Mouse (Mus musculus): Measurements from ENCODE around the gene Trnp1. TPM values are rescaled to one million over a fixed set of nuclear protein-coding genes. Genes with fewer than 3 reads are reported as not detected.

Trnp1 gene
- polyA plus RNA-seq, 1 experiment: 8.2 TPM

DNA sequence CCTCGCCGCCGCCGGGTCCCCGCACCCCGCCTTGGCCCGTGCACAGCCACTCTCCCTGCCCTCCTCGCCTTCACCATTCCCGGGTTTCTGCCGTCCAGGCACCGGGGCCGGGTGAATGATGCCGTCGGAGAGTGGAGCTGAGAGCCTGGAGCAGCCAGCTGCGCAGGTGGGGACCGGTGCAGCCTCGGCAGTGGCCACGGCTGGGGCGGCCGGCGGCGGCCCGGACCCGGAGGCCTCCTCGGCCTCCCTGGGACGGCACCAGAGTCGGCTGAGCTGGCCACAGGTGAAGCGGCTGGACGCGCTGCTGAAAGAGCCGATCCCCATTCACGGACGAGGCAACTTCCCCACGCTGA is 18.2 kb downstream of the Trnp1 start:
- no peak for TF ChIP-seq POLR2A (IDR thresholded peaks at IDR 0.05; ENCODE audit: borderline replicate concordance, extremely low read depth, insufficient read depth, insufficient read length, poor library complexity, severe bottlenecking)
- TF ChIP-seq CTCF (IDR thresholded peaks at IDR 0.05; ENCODE audit: borderline replicate concordance, extremely low read depth, insufficient read depth, insufficient read length): no peak
- no peak for DNase-seq (ENCODE audit: low read depth)

DNA sequence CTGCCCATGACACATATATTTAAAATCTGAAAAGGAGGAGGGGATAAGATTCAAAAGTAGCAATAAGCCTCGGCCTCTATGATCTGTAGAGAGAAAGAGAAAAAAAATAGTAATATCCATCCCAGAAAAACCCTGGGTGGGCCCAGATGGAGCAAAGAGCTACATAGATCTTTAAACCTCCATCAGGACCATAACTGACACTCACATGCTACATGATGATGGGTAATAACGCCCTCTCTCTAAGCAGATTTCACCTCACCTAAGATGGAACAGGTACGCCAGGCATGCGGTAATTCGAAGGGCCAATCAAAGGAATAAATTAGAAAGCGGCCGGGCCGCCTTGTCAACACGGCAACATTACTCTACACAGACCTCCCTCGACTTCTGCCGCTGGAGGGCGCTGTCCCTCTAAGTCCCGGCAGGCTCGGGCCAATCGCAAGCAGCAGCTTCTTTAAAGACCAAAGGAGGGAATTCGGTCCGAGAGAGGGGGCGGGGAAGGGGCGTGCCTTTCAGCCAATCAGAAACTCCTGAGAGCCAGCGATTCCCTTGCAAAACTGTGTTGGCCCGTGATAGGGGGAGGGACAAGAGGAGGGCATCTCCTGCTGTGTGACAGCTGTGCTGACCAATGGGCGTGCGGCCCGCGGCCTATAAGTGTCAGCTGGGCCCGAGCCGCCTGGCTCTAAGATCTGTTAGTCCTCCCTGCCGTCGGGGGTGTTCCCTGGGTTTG is 18.7 kb downstream of the Trnp1 start, which contains the start of gene Tent5b:
TSS of gene Tent5b (plus strand) at position 675 of the 727 bp plus-strand sequence.
- peak; percentile 87 for TF ChIP-seq CTCF (IDR thresholded peaks at IDR 0.05; ENCODE audit: borderline replicate concordance, extremely low read depth, insufficient read depth, insufficient read length)
- TF ChIP-seq POLR2A (IDR thresholded peaks at IDR 0.05; ENCODE audit: borderline replicate concordance, extremely low read depth, insufficient read depth, insufficient read length, poor library complexity, severe bottlenecking): no peak
- DNase-seq (ENCODE audit: low read depth): peak; percentile 99

DNA sequence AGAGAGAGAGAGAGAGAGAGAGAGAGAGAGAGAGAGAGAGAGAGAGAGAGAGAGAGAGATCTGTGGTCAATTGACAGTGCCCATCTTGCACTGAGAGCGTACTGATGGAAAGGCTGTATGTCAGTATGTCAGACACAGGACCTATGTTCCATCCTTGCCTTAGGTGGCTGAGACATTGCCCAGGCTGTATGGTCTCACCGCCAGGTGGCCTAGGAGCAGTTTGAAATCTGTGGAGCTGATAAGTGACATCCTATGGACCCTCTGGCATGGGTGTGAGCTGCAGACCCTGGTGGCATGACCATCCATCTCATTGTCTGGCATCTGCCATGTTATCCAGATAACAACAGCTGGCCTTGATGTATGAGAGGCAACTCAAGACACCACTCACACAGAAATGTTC is 24.5 kb downstream of the Trnp1 start:
- no peak for TF ChIP-seq POLR2A (IDR thresholded peaks at IDR 0.05; ENCODE audit: borderline replicate concordance, extremely low read depth, insufficient read depth, insufficient read length, poor library complexity, severe bottlenecking)
- TF ChIP-seq CTCF (IDR thresholded peaks at IDR 0.05; ENCODE audit: borderline replicate concordance, extremely low read depth, insufficient read depth, insufficient read length): peak; percentile 22; the same call in 1 of the 2 replicates

DNA sequence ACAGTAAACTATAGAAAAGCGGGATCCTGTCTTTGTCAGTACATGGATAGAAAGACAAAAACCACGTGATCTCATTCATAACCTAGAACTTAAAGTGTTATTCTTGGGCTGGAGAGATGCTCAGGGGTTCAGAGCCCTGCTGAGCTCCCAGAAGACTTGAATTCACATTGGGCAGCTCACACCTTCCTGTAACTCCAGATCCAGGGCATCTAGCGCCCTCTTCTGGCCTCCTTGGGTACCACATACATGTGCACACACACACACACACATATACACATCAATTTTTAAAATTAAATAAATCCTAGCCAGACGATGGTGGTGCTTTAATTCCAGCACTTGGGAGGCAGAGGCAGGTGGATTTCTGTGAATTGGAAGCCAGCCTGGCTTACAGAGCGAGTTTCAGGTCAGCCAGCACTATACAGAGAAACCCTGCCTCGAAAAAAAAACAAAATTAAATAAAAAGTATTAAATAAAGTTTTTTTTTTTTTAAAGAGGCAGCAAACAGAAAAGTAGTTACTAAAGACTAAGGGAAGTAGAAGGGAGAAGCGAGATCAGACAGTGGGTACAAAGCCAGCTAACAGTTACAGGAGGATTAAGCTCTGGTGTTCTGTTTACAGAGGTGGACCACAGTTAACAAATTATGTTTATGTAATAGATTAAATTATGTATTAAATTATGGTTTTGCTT is 27.1 kb downstream of the Trnp1 start:
- no peak for TF ChIP-seq CTCF (IDR thresholded peaks at IDR 0.05; ENCODE audit: borderline replicate concordance, extremely low read depth, insufficient read depth, insufficient read length)
- no peak for TF ChIP-seq POLR2A (IDR thresholded peaks at IDR 0.05; ENCODE audit: borderline replicate concordance, extremely low read depth, insufficient read depth, insufficient read length, poor library complexity, severe bottlenecking)

More for the DNA sequence above, 24.5 kb downstream of the Trnp1 start:
- no peak for DNase-seq (ENCODE audit: low read depth)

DNA sequence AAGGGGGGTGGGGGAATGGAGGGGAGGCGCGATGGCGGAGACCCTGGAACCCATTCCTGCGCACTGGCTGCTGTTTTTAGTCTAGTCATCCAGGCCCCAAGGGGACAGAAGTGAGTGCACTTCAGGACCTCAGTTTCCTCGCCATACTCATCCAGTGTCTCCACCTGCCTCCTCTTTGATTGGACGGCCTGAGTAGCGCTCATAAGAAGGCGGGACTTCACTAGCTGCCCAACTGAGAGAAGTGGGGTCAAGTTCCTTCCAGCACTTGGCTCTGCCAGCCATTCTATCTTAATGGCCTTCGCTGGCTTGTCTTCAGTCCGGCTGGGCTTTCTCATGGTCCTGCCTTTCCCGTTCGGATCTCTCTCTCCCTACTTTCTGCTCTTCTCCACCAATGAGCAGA is 29.2 kb downstream of the Trnp1 start:
- DNase-seq (ENCODE audit: low read depth): no peak
- TF ChIP-seq CTCF (IDR thresholded peaks at IDR 0.05; ENCODE audit: borderline replicate concordance, extremely low read depth, insufficient read depth, insufficient read length) (no peak), POLR2A (IDR thresholded peaks at IDR 0.05; ENCODE audit: borderline replicate concordance, extremely low read depth, insufficient read depth, insufficient read length, poor library complexity, severe bottlenecking) (no peak)

More for the DNA sequence above, 27.1 kb downstream of the Trnp1 start:
- no peak for DNase-seq (ENCODE audit: low read depth)

DNA sequence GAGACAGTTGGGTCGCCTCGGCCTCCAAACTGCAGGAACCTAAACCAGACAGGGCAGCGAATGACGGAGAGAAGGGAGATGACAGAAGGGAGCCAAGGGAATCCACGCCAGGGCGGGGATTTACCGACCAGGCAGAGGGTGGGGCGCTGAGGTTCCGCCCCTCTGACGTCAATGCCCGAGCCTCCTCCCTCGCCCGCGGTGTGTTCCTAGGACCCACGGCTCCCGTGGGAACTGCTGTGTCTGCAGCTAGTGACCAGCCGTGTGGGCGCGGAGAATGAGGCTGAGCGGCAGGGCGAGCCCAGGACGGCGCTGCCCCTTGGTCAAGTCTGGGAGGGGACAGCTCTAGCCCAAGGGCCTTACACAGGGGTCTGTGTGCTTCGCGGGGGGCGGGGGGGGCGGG is 30.3 kb downstream of the Trnp1 start:
- no peak for TF ChIP-seq CTCF (IDR thresholded peaks at IDR 0.05; ENCODE audit: borderline replicate concordance, extremely low read depth, insufficient read depth, insufficient read length)
- TF ChIP-seq POLR2A (IDR thresholded peaks at IDR 0.05; ENCODE audit: borderline replicate concordance, extremely low read depth, insufficient read depth, insufficient read length, poor library complexity, severe bottlenecking): no peak
- peak; percentile 72 for DNase-seq (ENCODE audit: low read depth)

DNA sequence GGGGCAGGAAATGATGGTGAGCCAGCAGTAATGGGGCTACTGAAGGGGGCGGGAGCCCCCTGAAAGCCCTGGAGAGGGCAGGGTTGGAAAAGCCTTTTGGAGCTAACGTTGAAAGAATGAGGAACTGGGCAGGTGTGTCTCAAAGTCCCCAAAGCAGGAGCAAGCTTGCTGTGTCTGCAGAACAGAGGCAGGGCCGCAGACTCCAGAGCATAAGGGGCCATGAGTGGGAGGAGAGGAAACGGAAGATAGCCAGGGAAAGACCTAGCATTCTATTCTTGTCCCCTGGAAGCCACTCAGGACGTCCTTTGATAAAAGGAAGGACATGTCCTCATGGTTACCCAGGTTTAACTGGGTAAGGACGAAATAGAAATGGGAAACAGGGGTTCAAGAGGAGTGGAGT is 35.2 kb downstream of the Trnp1 start:
- DNase-seq (ENCODE audit: low read depth): no peak
- TF ChIP-seq CTCF (IDR thresholded peaks at IDR 0.05; ENCODE audit: borderline replicate concordance, extremely low read depth, insufficient read depth, insufficient read length): no peak

DNA sequence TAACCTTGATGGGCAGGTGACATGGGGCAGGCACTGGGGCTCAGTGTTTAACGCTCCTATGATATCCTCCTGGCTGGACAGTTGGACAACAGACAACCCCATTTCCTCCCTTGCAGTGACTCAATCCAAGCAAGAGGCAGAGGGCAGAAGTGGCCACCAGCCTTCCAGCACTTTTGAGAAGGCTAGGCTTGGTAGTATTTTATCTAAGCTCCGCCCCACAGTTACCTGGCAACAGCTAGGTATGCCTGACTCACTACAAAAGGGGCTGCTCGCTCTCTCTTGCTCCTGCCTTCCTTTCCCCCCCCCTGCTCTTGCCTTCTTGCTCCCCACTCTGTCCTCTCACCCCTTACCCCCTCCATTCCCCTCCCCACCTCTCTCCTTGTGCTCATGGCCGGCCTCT is 37.0 kb downstream of the Trnp1 start:
- no peak for DNase-seq (ENCODE audit: low read depth)
- no peak for TF ChIP-seq CTCF (IDR thresholded peaks at IDR 0.05; ENCODE audit: borderline replicate concordance, extremely low read depth, insufficient read depth, insufficient read length)
- TF ChIP-seq POLR2A (IDR thresholded peaks at IDR 0.05; ENCODE audit: borderline replicate concordance, extremely low read depth, insufficient read depth, insufficient read length, poor library complexity, severe bottlenecking): no peak

DNA sequence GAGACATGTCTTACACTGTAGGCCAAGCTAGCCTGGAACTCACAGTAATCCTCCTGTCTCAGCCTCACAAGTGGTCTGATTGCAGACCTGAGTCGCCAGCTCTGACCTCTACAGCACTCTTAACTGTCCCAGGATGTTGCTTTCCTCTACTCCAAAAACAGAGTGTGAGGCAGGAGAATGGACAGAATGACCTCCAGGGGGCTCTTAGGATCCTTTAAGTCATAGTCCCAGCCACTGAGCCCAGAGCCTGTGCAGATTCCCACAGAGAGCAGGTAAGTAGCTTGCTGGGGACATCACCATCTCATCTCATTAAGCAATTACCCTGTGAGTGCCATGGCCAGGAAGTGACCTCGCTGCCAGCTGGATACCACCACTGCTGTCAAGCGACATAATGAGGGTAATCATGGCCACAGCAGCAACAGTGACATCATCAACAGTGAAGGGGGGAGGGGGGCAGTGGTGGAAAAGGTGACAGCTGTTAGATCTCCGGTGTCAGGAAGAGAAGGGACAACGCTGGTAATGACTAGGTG is 37.5 kb downstream of the Trnp1 start:
- DNase-seq (ENCODE audit: low read depth): no peak
- TF ChIP-seq CTCF (IDR thresholded peaks at IDR 0.05; ENCODE audit: borderline replicate concordance, extremely low read depth, insufficient read depth, insufficient read length): no peak

DNA sequence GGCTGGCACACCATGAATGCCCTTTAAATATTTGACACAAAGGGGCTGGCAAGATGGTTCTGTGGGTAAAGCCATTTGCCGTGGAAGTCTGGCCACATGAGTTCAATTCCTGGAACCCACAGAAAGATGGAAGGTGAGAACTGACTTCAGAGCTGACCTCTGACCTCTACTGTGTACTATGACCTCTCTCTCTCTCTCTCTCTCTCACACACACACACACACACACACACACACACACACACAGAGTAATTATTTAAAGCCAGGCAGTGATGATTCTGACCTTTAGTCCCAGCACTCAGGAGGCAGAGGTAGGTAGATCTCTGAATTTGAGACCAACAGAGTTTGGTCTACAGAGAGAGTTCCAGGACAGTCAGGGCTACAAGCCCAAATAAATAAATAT is 38.3 kb downstream of the Trnp1 start:
- TF ChIP-seq CTCF (IDR thresholded peaks at IDR 0.05; ENCODE audit: borderline replicate concordance, extremely low read depth, insufficient read depth, insufficient read length) (no peak), POLR2A (IDR thresholded peaks at IDR 0.05; ENCODE audit: borderline replicate concordance, extremely low read depth, insufficient read depth, insufficient read length, poor library complexity, severe bottlenecking) (no peak)
- no peak for DNase-seq (ENCODE audit: low read depth)

DNA sequence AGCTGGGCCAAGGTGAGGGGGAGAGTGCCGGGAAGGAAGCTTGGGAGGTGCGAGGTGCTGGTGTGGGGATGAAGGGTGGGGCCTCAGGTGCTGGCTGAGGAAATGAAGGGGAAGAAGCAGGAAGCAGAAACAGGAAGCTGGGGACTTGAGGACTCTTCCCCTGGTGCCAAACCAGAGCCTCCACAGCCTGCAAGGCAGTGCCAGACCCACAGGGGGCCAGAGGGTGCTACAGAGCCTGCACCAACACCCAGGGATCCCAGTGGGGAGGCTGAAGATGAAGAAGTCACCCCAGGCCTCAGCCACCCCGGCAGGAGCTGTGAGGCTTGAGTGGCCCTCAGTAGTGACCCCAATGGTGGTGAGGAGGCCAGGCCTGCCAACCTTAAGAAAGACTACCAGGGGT is 40.3 kb downstream of the Trnp1 start:
- no peak for DNase-seq (ENCODE audit: low read depth)
- no peak for TF ChIP-seq CTCF (IDR thresholded peaks at IDR 0.05; ENCODE audit: borderline replicate concordance, extremely low read depth, insufficient read depth, insufficient read length)
- TF ChIP-seq POLR2A (IDR thresholded peaks at IDR 0.05; ENCODE audit: borderline replicate concordance, extremely low read depth, insufficient read depth, insufficient read length, poor library complexity, severe bottlenecking): no peak

DNA sequence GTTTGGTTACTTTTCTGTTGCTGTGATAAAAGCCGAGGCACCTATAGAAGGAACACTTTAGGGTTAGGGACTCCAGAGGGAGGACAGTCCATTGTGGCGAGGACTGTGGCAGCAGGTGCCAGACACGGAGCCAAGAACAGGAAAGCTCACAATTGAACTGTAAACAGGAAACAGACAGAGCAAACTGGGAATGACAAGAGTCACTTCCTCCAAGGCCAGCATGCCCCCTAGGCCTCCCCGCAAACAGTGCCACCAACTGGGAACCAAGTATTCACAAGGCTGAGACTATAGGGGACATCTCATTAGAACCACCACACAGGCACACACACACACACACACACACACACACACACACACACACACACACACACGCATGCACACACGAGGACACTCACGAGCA is 45.9 kb downstream of the Trnp1 start:
- TF ChIP-seq POLR2A (IDR thresholded peaks at IDR 0.05; ENCODE audit: borderline replicate concordance, extremely low read depth, insufficient read depth, insufficient read length, poor library complexity, severe bottlenecking): no peak
- no peak for TF ChIP-seq CTCF (IDR thresholded peaks at IDR 0.05; ENCODE audit: borderline replicate concordance, extremely low read depth, insufficient read depth, insufficient read length)
- no peak for DNase-seq (ENCODE audit: low read depth)

Data from brain, embryonic 14.5 days (tissue).